Mouse (Mus musculus): ENCODE results near the gene Azi2. TPM values are rescaled to one million over a fixed set of nuclear protein-coding genes. Genes with fewer than 3 reads are reported as not detected.

The Azi2 gene
- polyA plus RNA-seq, 1 experiment from 2014 or later = 70.5 TPM

GRCm38 (mm10) chr9:118041022-118041400 is 712 bp downstream of the Azi2 start:
- peaks cover 11% of the 10 kb centered on the region for H3K4me1 ChIP-seq (replicated peaks)
- peak overlapping the region; percentile 82 for H3K9ac ChIP-seq (replicated peaks)
- WGBS = 2% methylated on average over 20 of the region's 21 CpGs
- H3K4me3 ChIP-seq (replicated peaks) = peak overlapping the region; percentile 80
- no peaks in the 10 kb centered on the region; the same call in 1 of the 2 replicates for H3K36me3 ChIP-seq
- no peaks in the 10 kb centered on the region for H3K9me3 ChIP-seq
- H3K4me2 ChIP-seq = peak overlapping the region; percentile 79
- no peak; the same call in 1 of the 2 replicates for ATAC-seq (ENCODE audit: insufficient number of reproducible peaks, insufficient read depth, low FRiP score, low TSS enrichment, low read depth)
- peak overlapping the region; percentile 94 for H3K27ac ChIP-seq
- no peaks in the 10 kb centered on the region for H3K27me3 ChIP-seq

GRCm38 (mm10) chr9:118041646-118042045 is 1.3 kb downstream of the Azi2 start:
- WGBS = 22% methylated on average over 5 of the region's 5 CpGs
- Histone ChIP-seq H3K36me3 (no peaks in the 10 kb centered on the region; the same call in 1 of the 2 replicates), H3K9me3 (no peaks in the 10 kb centered on the region), H3K27ac (no peak overlapping the region), H3K9ac (replicated peaks) (peak overlapping the region; percentile 82), H3K4me3 (replicated peaks) (peak overlapping the region; percentile 80), H3K27me3 (no peaks in the 10 kb centered on the region), H3K4me1 (replicated peaks) (peaks cover 11% of the 10 kb centered on the region), H3K4me2 (peak overlapping the region; percentile 79)
- ATAC-seq (ENCODE audit: insufficient number of reproducible peaks, insufficient read depth, low FRiP score, low TSS enrichment, low read depth) = no peak

- Histone ChIP-seq H3K9ac (replicated peaks) (no peak overlapping the region), H3K27ac (no peak overlapping the region), H3K4me3 (replicated peaks) (no peak overlapping the region), H3K9me3 (no peaks in the 10 kb centered on the region), H3K4me1 (replicated peaks) (peaks cover 11% of the 10 kb centered on the region), H3K4me2 (no peak overlapping the region), H3K36me3 (peaks cover 4% of the 10 kb centered on the region; the same call in 1 of the 2 replicates), H3K27me3 (no peaks in the 10 kb centered on the region)
- no peak for ATAC-seq (ENCODE audit: insufficient number of reproducible peaks, insufficient read depth, low FRiP score, low TSS enrichment, low read depth)
- WGBS = 88% methylated on average over 4 of the region's 4 CpGs
Measured at GRCm38 (mm10) chr9:118042738-118043137, 2.4 kb downstream of the Azi2 start.

GRCm38 (mm10) chr9:118043581-118043980 is 3.3 kb downstream of the Azi2 start:
- Histone ChIP-seq H3K27me3 (no peaks in the 10 kb centered on the region), H3K9ac (replicated peaks) (no peak overlapping the region), H3K4me2 (no peak overlapping the region), H3K4me3 (replicated peaks) (no peak overlapping the region), H3K4me1 (replicated peaks) (peaks cover 11% of the 10 kb centered on the region), H3K9me3 (no peaks in the 10 kb centered on the region), H3K27ac (no peak overlapping the region), H3K36me3 (peaks cover 9% of the 10 kb centered on the region)
- 92% methylated on average over 3 of the region's 3 CpGs for WGBS
- ATAC-seq (ENCODE audit: insufficient number of reproducible peaks, insufficient read depth, low FRiP score, low TSS enrichment, low read depth) = no peak

GRCm38 (mm10) chr9:118045011-118045533 is 4.8 kb downstream of the Azi2 start:
- Histone ChIP-seq H3K36me3 (peaks cover 15% of the 10 kb centered on the region), H3K4me2 (no peak overlapping the region), H3K9ac (replicated peaks) (no peak overlapping the region), H3K9me3 (no peaks in the 10 kb centered on the region), H3K27me3 (no peaks in the 10 kb centered on the region), H3K4me3 (replicated peaks) (no peak overlapping the region), H3K4me1 (replicated peaks) (peaks cover 11% of the 10 kb centered on the region), H3K27ac (no peak overlapping the region)
- 71% methylated on average over 1 of the region's 1 CpGs for WGBS
- no peak for ATAC-seq (ENCODE audit: insufficient number of reproducible peaks, insufficient read depth, low FRiP score, low TSS enrichment, low read depth)

GRCm38 (mm10) chr9:118053286-118053685 is 13.0 kb downstream of the Azi2 start:
- Histone ChIP-seq H3K36me3 (peaks cover 53% of the 10 kb centered on the region), H3K27ac (no peak overlapping the region), H3K9ac (replicated peaks) (no peak overlapping the region), H3K4me1 (replicated peaks) (no peaks in the 10 kb centered on the region), H3K4me3 (replicated peaks) (no peak overlapping the region), H3K9me3 (no peaks in the 10 kb centered on the region), H3K27me3 (no peaks in the 10 kb centered on the region), H3K4me2 (no peak overlapping the region)
- 50% methylated on average over 1 of the region's 1 CpGs for WGBS
- no peak for ATAC-seq (ENCODE audit: insufficient number of reproducible peaks, insufficient read depth, low FRiP score, low TSS enrichment, low read depth)

- Histone ChIP-seq H3K9ac (replicated peaks) (no peak overlapping the region), H3K27ac (no peak overlapping the region), H3K27me3 (no peaks in the 10 kb centered on the region), H3K9me3 (no peaks in the 10 kb centered on the region), H3K4me3 (replicated peaks) (no peak overlapping the region), H3K4me2 (no peak overlapping the region), H3K4me1 (replicated peaks) (no peaks in the 10 kb centered on the region), H3K36me3 (peaks cover 55% of the 10 kb centered on the region)
- 82% methylated on average over 3 of the region's 3 CpGs for WGBS
- ATAC-seq (ENCODE audit: insufficient number of reproducible peaks, insufficient read depth, low FRiP score, low TSS enrichment, low read depth) = no peak
Measured at GRCm38 (mm10) chr9:118059101-118059500, 18.8 kb downstream of the Azi2 start.

GRCm38 (mm10) chr9:118070442-118070841 is 30.1 kb downstream of the Azi2 start:
- 87% methylated on average over 6 of the region's 6 CpGs for WGBS
- Histone ChIP-seq H3K27me3 (no peaks in the 10 kb centered on the region), H3K9ac (replicated peaks) (no peak overlapping the region), H3K9me3 (no peaks in the 10 kb centered on the region), H3K36me3 (peaks cover 46% of the 10 kb centered on the region), H3K4me3 (replicated peaks) (no peak overlapping the region), H3K4me2 (no peak overlapping the region), H3K4me1 (replicated peaks) (no peaks in the 10 kb centered on the region), H3K27ac (no peak overlapping the region)
- no peak for ATAC-seq (ENCODE audit: insufficient number of reproducible peaks, insufficient read depth, low FRiP score, low TSS enrichment, low read depth)

GRCm38 (mm10) chr9:118071337-118071736 is 31.0 kb downstream of the Azi2 start:
- H3K4me3 ChIP-seq (replicated peaks) = no peak overlapping the region
- H3K27ac ChIP-seq = no peak overlapping the region
- H3K4me1 ChIP-seq (replicated peaks) = no peaks in the 10 kb centered on the region
- no peak overlapping the region for H3K9ac ChIP-seq (replicated peaks)
- H3K9me3 ChIP-seq = no peaks in the 10 kb centered on the region
- 79% methylated on average over 3 of the region's 3 CpGs for WGBS
- ATAC-seq (ENCODE audit: insufficient number of reproducible peaks, insufficient read depth, low FRiP score, low TSS enrichment, low read depth) = no peak
- H3K36me3 ChIP-seq = peaks cover 40% of the 10 kb centered on the region
- no peaks in the 10 kb centered on the region for H3K27me3 ChIP-seq
- H3K4me2 ChIP-seq = no peak overlapping the region

GRCm38 (mm10) chr9:118072101-118072500 is 31.8 kb downstream of the Azi2 start:
- Histone ChIP-seq H3K4me3 (replicated peaks) (no peak overlapping the region), H3K9me3 (no peaks in the 10 kb centered on the region), H3K9ac (replicated peaks) (no peak overlapping the region), H3K4me2 (no peak overlapping the region), H3K27me3 (no peaks in the 10 kb centered on the region), H3K27ac (no peak overlapping the region), H3K4me1 (replicated peaks) (no peaks in the 10 kb centered on the region), H3K36me3 (peaks cover 33% of the 10 kb centered on the region; the same call in 1 of the 2 replicates)
- WGBS = 76% methylated on average over 5 of the region's 5 CpGs
- ATAC-seq (ENCODE audit: insufficient number of reproducible peaks, insufficient read depth, low FRiP score, low TSS enrichment, low read depth) = no peak

- H3K27me3 ChIP-seq = no peaks in the 10 kb centered on the region
- 95% methylated on average over 3 of the region's 3 CpGs for WGBS
- no peaks in the 10 kb centered on the region for H3K4me1 ChIP-seq (replicated peaks)
- no peak overlapping the region for H3K4me2 ChIP-seq
- H3K36me3 ChIP-seq = peaks cover 21% of the 10 kb centered on the region; the same call in 1 of the 2 replicates
- H3K9me3 ChIP-seq = no peaks in the 10 kb centered on the region
- H3K27ac ChIP-seq = no peak overlapping the region
- H3K9ac ChIP-seq (replicated peaks) = no peak overlapping the region
- H3K4me3 ChIP-seq (replicated peaks) = no peak overlapping the region
- no peak for ATAC-seq (ENCODE audit: insufficient number of reproducible peaks, insufficient read depth, low FRiP score, low TSS enrichment, low read depth)
Measured at GRCm38 (mm10) chr9:118073358-118073757, 33.1 kb downstream of the Azi2 start.

Measured in limb, embryonic 12.5 days (tissue).